Mouse (Mus musculus): Measurements from ENCODE around the gene Amdhd1. TPM values are rescaled to one million over a fixed set of nuclear protein-coding genes. Genes with fewer than 3 reads are reported as not detected.
A peak's percentile ranks its signal among the peaks of the same experiment; 100 is the strongest.
"Not testable (repeated sequence)": the region's sequence is repeated elsewhere in the genome, so short reads cannot be mapped to it uniquely, and the experiment has no call there.

Gene Amdhd1
- polyA plus RNA-seq, 2 experiments, result 5.7 to 9.7 TPM

GRCm38 (mm10) chr10:93564518-93565090 is 24.8 kb upstream of the Amdhd1 start:
- TF ChIP-seq EP300 (IDR thresholded peaks at IDR 0.05; ENCODE audit: low read depth) (no peak), CTCF (IDR thresholded peaks at IDR 0.05; ENCODE audit: low read depth) (no peak)
- Histone ChIP-seq H3K9me3 (ENCODE audit: control insufficient read depth, low read length) (no peaks in the 10 kb centered on the region), H3K36me3 (replicated peaks; ENCODE audit: control insufficient read depth, insufficient read depth, low read depth) (no peaks in the 10 kb centered on the region)

GRCm38 (mm10) chr10:93559786-93560185 is 20.0 kb upstream of the Amdhd1 start:
- Histone ChIP-seq H3K4me3 (ENCODE audit: insufficient read depth in 1 of 2, low read depth in 2 of 2, low read length in 2 of 2) (no peak overlapping the region), H3K27ac (no peak overlapping the region), H3K4me1 (replicated peaks; ENCODE audit: control insufficient read depth in 2 of 2, insufficient read depth in 2 of 2, low read length in 1 of 2) (no peaks in the 10 kb centered on the region; a peak in 2 of 4 replicates), H3K9ac (replicated peaks) (no peak overlapping the region), H3K9me3 (ENCODE audit: control insufficient read depth, low read length) (no peaks in the 10 kb centered on the region), H3K36me3 (replicated peaks; ENCODE audit: control insufficient read depth, insufficient read depth, low read depth) (no peaks in the 10 kb centered on the region), H3K4me2 (ENCODE audit: low read depth) (no peak overlapping the region), H3K27me3 (ENCODE audit: control insufficient read depth, insufficient read depth, low read length) (no peaks in the 10 kb centered on the region)
- TF ChIP-seq EP300 (IDR thresholded peaks at IDR 0.05; ENCODE audit: low read depth), result no peak
- TF ChIP-seq CTCF (IDR thresholded peaks at IDR 0.05; ENCODE audit: low read depth), result no peak
- DNase-seq (ENCODE audit: low read depth in 3 of 3, low spot score in 3 of 3) (no peak), ATAC-seq (ENCODE audit: insufficient read depth) (peak; percentile 35; the same call in 1 of the 2 replicates)
- WGBS (ENCODE audit: insufficient replicate concordance), result 50% methylated on average over 9 of the region's 9 CpGs

More at GRCm38 (mm10) chr10:93564518-93565090, 24.8 kb upstream of the Amdhd1 start:
- WGBS (ENCODE audit: insufficient replicate concordance), result 50% methylated on average over 14 of the region's 14 CpGs
- no peak for DNase-seq (ENCODE audit: low read depth in 3 of 3, low spot score in 3 of 3)
- no peak for ATAC-seq (ENCODE audit: insufficient read depth)
- no peak overlapping the region for H3K9ac ChIP-seq (replicated peaks)
- H3K4me1 ChIP-seq (replicated peaks; ENCODE audit: control insufficient read depth in 2 of 2, insufficient read depth in 2 of 2, low read length in 1 of 2), result no peaks in the 10 kb centered on the region; a peak in 1 of 4 replicates
- no peak overlapping the region for H3K4me3 ChIP-seq (ENCODE audit: insufficient read depth in 1 of 2, low read depth in 2 of 2, low read length in 2 of 2)
- no peak overlapping the region for H3K4me2 ChIP-seq (ENCODE audit: low read depth)
- no peaks in the 10 kb centered on the region for H3K27me3 ChIP-seq (ENCODE audit: control insufficient read depth, insufficient read depth, low read length)
- no peak overlapping the region for H3K27ac ChIP-seq

- DNase-seq (ENCODE audit: low read depth in 3 of 3, low spot score in 3 of 3); H3K4me2 ChIP-seq (ENCODE audit: low read depth); H3K36me3 ChIP-seq (replicated peaks; ENCODE audit: control insufficient read depth, insufficient read depth, low read depth); H3K4me3 ChIP-seq (ENCODE audit: insufficient read depth in 1 of 2, low read depth in 2 of 2, low read length in 2 of 2); H3K9me3 ChIP-seq (ENCODE audit: control insufficient read depth, low read length); H3K9ac ChIP-seq (replicated peaks); H3K4me1 ChIP-seq (replicated peaks; ENCODE audit: control insufficient read depth in 2 of 2, insufficient read depth in 2 of 2, low read length in 1 of 2); ATAC-seq (ENCODE audit: insufficient read depth); H3K27ac ChIP-seq; H3K27me3 ChIP-seq (ENCODE audit: control insufficient read depth, insufficient read depth, low read length): not testable (repeated sequence)
- WGBS (ENCODE audit: insufficient replicate concordance), result 41% methylated on average over 2 of the region's 2 CpGs
These were observed 18.1 kb upstream of the Amdhd1 start for GRCm38 (mm10) chr10:93557971-93558370.

DNA sequence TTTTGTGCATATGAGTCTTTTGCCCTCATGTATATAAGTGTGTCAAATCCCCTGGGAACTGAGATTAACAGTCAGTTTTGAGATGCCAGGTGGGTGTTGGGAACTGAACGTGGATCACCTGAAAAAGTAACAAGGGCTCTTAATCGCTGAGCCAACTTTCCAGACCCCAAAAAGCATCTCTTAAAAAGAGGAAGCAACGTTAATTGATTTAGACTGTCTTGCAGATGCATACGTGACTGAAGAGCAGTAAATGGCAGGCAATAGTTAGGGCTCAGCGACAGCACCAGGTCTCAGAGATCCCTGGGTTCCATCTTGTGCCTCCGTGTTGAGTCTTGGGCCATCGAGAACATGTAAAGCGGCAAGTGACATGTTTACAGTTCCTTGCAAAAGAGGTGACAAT is 12.8 kb upstream of the Amdhd1 start:
- DNase-seq (ENCODE audit: low read depth in 3 of 3, low spot score in 3 of 3) (no peak), ATAC-seq (ENCODE audit: insufficient read depth) (no peak)
- 56% methylated on average over 8 of the region's 8 CpGs for WGBS (ENCODE audit: insufficient replicate concordance)
- TF ChIP-seq CTCF (IDR thresholded peaks at IDR 0.05; ENCODE audit: low read depth), result no peak
- TF ChIP-seq EP300 (IDR thresholded peaks at IDR 0.05; ENCODE audit: low read depth), result no peak
- Histone ChIP-seq H3K9ac (replicated peaks) (no peak overlapping the region), H3K9me3 (ENCODE audit: control insufficient read depth, low read length) (no peaks in the 10 kb centered on the region), H3K27me3 (ENCODE audit: control insufficient read depth, insufficient read depth, low read length) (no peaks in the 10 kb centered on the region), H3K4me1 (replicated peaks; ENCODE audit: control insufficient read depth in 2 of 2, insufficient read depth in 2 of 2, low read length in 1 of 2) (no peaks in the 10 kb centered on the region; a peak in 1 of 4 replicates), H3K4me3 (ENCODE audit: insufficient read depth in 1 of 2, low read depth in 2 of 2, low read length in 2 of 2) (no peak overlapping the region), H3K36me3 (replicated peaks; ENCODE audit: control insufficient read depth, insufficient read depth, low read depth) (no peaks in the 10 kb centered on the region), H3K4me2 (ENCODE audit: low read depth) (no peak overlapping the region), H3K27ac (no peak overlapping the region)

- DNase-seq (ENCODE audit: low read depth in 3 of 3, low spot score in 3 of 3) (no peak), ATAC-seq (ENCODE audit: insufficient read depth) (no peak)
- H3K27ac ChIP-seq, result no peak overlapping the region
- WGBS (ENCODE audit: insufficient replicate concordance), result 68% methylated on average over 10 of the region's 10 CpGs
- no peaks in the 10 kb centered on the region for H3K27me3 ChIP-seq (ENCODE audit: control insufficient read depth, insufficient read depth, low read length)
- no peaks in the 10 kb centered on the region for H3K36me3 ChIP-seq (replicated peaks; ENCODE audit: control insufficient read depth, insufficient read depth, low read depth)
- no peak for TF ChIP-seq CTCF (IDR thresholded peaks at IDR 0.05; ENCODE audit: low read depth)
- TF ChIP-seq EP300 (IDR thresholded peaks at IDR 0.05; ENCODE audit: low read depth), result no peak
- no peak overlapping the region for H3K4me3 ChIP-seq (ENCODE audit: insufficient read depth in 1 of 2, low read depth in 2 of 2, low read length in 2 of 2)
- no peak overlapping the region for H3K4me2 ChIP-seq (ENCODE audit: low read depth)
- H3K9ac ChIP-seq (replicated peaks), result no peak overlapping the region
- H3K9me3 ChIP-seq (ENCODE audit: control insufficient read depth, low read length), result no peaks in the 10 kb centered on the region
- H3K4me1 ChIP-seq (replicated peaks; ENCODE audit: control insufficient read depth in 2 of 2, insufficient read depth in 2 of 2, low read length in 1 of 2), result no peaks in the 10 kb centered on the region
These were observed 10.0 kb upstream of the Amdhd1 start for GRCm38 (mm10) chr10:93549821-93550220.

All from liver, embryonic 14.5 days (tissue).